Mouse (Mus musculus): Measurements from ENCODE around the gene Tapbp.

The Tapbp gene

GRCm38 (mm10) chr17:33908331-33909076 is 7.2 kb upstream of the Tapbp start:
- DNase-seq: peak; percentile 96

- peak; percentile 100 for DNase-seq
Observed at GRCm38 (mm10) chr17:33909077-33909868, 6.4 kb upstream of the Tapbp start, which contains the start of gene Daxx. Gene Daxx (plus strand): TSS chr17:33909414.

- DNase-seq: peak; percentile 97
Observed at GRCm38 (mm10) chr17:33909869-33910250, 5.8 kb upstream of the Tapbp start.

- peak; percentile 93 for DNase-seq
Observed at GRCm38 (mm10) chr17:33910346-33911051, 5.2 kb upstream of the Tapbp start.

GRCm38 (mm10) chr17:33911052-33911812 is 4.5 kb upstream of the Tapbp start:
- DNase-seq: peak; percentile 94

GRCm38 (mm10) chr17:33911813-33912414 is 3.8 kb upstream of the Tapbp start:
- DNase-seq: peak; percentile 92

- no peak for DNase-seq
Observed at GRCm38 (mm10) chr17:33913264-33913663, 2.4 kb upstream of the Tapbp start.

- DNase-seq: peak; percentile 90
Observed at GRCm38 (mm10) chr17:33913905-33914304, 1.8 kb upstream of the Tapbp start.

- DNase-seq: peak; percentile 95
Observed at GRCm38 (mm10) chr17:33914969-33915391, 719 bp upstream of the Tapbp start.

- peak; percentile 98 for DNase-seq
Observed at GRCm38 (mm10) chr17:33916294-33916693, 595 bp downstream of the Tapbp start.

- peak; percentile 96 for DNase-seq
Observed at GRCm38 (mm10) chr17:33916847-33917655, 1.4 kb downstream of the Tapbp start.

- DNase-seq: peak; percentile 96
Observed at GRCm38 (mm10) chr17:33917656-33918292, 2.1 kb downstream of the Tapbp start.

GRCm38 (mm10) chr17:33918293-33919203 is 2.8 kb downstream of the Tapbp start:
- peak; percentile 97 for DNase-seq

- peak; percentile 99 for DNase-seq
Observed at GRCm38 (mm10) chr17:33919351-33920281, 3.9 kb downstream of the Tapbp start.

- DNase-seq: peak; percentile 98
Observed at GRCm38 (mm10) chr17:33920282-33921097, 4.8 kb downstream of the Tapbp start.

- peak; percentile 90 for DNase-seq
Observed at GRCm38 (mm10) chr17:33921361-33921760, 5.7 kb downstream of the Tapbp start.

GRCm38 (mm10) chr17:33924577-33925283 is 9.0 kb downstream of the Tapbp start:
- DNase-seq: no peak
